Mouse (Mus musculus) frontal cortex, postnatal 36 days (tissue): ENCODE measurements around the gene Asb9.

Experiments
- DNase-seq, 2 experiments: peaks; one replicate each; pipeline ENCODE4 v3.0.0; 2022; ENCODE audit warnings: low spot score in 2 of 2

Gene Asb9

DNA sequence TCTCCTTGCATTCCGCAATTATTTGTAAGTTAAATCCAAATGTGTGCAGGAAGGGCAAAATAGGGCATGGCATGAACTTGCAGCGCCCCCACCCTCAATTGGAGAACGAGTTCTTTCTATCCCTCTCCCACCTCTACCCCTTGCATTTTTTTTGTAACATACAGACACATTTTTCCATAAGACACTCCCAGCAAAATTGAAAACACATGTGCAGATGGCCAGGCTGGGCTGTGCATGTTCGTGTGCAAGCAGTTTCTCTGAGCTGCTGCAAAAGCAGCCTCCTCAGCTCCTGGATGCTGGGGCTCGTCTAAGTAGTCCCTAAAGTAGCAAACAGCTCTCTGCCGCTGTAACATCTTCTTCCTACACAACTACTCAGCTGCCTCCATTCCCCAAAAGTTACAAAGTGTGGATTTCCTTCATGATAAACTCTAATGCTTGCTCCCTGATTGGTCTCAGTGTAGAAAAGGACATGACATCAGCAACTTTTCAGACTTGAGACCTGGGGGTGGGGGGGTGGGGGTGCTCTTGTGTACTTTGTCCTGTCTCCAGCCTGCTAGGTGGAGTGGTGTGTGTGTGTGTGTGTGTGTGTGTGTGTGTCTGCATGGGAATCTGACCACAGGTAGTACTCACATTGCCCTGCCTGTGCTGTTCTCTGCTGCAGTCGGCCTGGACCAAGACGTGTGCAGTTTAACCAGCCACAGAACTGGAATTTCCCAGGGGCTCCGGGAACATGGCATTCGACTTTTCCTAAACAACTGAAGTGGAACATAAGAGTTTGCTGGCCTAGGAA is at the start of gene Asb9:
TSS of gene Asb9 (plus strand) at position 619 of the 790 bp plus-strand sequence.
- DNase-seq = no peak

GRCm38 (mm10) chrX:164459205-164459878 is 46.8 kb upstream of the Asb9 start:
- no peak for DNase-seq

DNA sequence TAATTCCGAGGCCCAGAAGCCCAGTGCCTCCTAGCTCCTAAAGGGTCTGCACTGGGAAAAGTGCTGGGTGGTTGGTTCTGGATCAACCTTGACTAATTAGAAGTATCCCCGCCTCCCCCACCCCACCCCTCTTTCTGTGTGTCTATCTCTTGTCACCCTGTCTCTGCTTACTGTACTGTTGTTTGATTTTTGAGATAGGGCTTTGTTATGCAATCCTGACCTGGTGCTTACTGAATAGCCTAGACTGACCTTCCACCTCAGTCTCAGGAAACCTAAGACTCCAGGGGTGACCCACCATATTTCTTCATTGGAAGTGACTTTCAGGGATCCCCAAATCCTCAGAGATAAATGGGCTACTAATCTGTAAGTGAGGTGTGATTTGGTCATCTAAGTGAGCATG is 3.9 kb upstream of the Asb9 start:
- DNase-seq = no peak

GRCm38 (mm10) chrX:164507068-164507467 is 941 bp downstream of the Asb9 start:
- DNase-seq = no peak

GRCm38 (mm10) chrX:164508728-164509127 is 2.6 kb downstream of the Asb9 start:
- no peak for DNase-seq

DNA sequence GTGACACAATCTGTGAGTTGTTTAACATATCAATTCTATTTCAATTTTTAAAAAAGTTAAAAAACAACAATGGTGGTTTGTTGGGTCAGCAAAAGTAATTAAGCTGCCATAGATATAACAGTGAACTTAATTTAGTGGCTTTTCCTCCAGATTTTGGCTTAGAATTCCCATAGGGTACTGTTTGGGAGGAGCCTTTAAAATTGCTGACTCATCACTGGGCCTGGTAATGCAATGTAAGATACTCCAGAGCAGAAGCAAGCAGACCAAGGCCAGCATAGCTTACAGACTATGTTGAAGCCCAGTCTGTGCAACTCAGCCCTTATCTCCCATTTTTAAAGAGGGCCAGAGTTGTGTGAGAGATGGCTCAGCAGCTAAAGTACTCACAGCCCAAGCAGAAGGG is 16.0 kb downstream of the Asb9 start:
- no peak for DNase-seq

DNA sequence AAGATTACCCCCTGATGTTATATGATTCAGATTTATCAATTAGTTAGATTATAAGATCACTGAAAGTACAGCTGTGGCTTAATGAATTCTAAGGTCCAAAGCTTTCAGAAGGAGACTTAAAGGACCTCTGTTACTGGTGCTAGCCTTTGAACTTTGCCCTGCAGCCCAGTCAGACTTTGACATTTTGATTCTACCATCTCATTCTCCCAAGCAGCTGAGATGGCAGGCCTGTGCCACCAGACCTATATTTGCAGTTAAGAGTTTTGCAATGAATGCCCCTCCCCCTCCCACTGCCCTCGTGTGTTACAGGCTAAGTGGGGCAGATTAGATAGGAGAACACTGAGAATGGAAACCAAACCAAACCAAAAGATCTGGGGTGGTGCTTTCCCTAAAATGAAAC is 20.4 kb downstream of the Asb9 start:
- no peak for DNase-seq

GRCm38 (mm10) chrX:164541436-164542317 is 35.5 kb downstream of the Asb9 start:
- peak; percentile 2 to 17 for DNase-seq

GRCm38 (mm10) chrX:164570195-164570594 is 64.1 kb downstream of the Asb9 start:
- DNase-seq = no peak

- DNase-seq = no peak
These were observed 70.8 kb downstream of the Asb9 start for GRCm38 (mm10) chrX:164576967-164577366.
